Mouse (Mus musculus) bone marrow macrophage, adult 2 months (primary cell): ENCODE measurements around the gene Ctrc. TPM values are rescaled to one million over a fixed set of nuclear protein-coding genes. Genes with fewer than 3 reads are reported as not detected.
"Not testable (repeated sequence)": the region's sequence is repeated elsewhere in the genome, so short reads cannot be mapped to it uniquely, and the experiment has no call there.

Experiments
- H3K27ac ChIP-seq: 2 replicates; pipeline ENCODE4 v1.5.1; 2012; ENCODE audit warnings: low read depth, low read length; ENCODE audit not compliant: insufficient read depth
- H3K4me1 ChIP-seq: 2 replicates; pipeline ENCODE4 v1.6.1; 2012; ENCODE audit warnings: low read length; ENCODE audit not compliant: control insufficient read depth, insufficient read depth
- H3K4me3 ChIP-seq: 2 replicates; pipeline ENCODE4 v1.5.1; 2012; ENCODE audit warnings: mild to moderate bottlenecking, low read length, moderate library complexity; ENCODE audit not compliant: insufficient read depth
- CTCF ChIP-seq: IDR thresholded peaks from 2 replicates; pipeline ENCODE4 v1.5.1; 2012; ENCODE audit warnings: low read depth, mild to moderate bottlenecking, low read length, moderate library complexity
- POLR2A ChIP-seq: IDR thresholded peaks from 2 replicates; pipeline ENCODE4 v1.6.1; 2012; ENCODE audit warnings: mild to moderate bottlenecking, low read depth, low read length, borderline replicate concordance
- polyA plus RNA-seq: library from polyadenylated mRNA; stranded (reverse); fragments of >200 nt; gene quantifications from 2 replicates; pipeline ENCODE4 v1.2.4, GENCODE M21; 2012; ENCODE audit not compliant: missing spikeins, insufficient read depth, insufficient read length

Ctrc gene
- polyA plus RNA-seq, 1 experiment: not detected

DNA sequence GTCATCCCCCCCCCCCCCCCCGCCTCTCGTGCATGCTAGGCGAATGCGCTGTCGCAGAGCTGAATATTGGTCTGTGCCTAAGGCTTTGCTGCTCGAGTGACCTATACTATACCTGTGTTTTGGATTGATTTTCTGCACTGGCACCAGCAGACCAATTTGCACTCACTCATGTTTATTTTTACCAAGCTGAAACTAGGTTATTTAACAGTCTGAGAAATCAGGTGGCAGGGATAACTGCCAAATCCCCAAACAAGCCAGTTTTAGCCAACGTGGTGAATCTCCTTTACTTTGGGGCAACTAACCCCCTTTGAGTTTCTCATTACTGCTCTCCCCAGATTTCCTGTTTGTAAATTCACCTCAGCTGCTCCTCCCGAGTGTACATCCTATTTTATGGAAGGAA, 54.2 kb downstream of the Ctrc start:
- no peak overlapping the region for H3K27ac ChIP-seq
- H3K4me1 ChIP-seq: peaks cover 29% of the 10 kb centered on the region
- TF ChIP-seq POLR2A (no peak), CTCF (no peak)
- H3K4me3 ChIP-seq: no peak overlapping the region

DNA sequence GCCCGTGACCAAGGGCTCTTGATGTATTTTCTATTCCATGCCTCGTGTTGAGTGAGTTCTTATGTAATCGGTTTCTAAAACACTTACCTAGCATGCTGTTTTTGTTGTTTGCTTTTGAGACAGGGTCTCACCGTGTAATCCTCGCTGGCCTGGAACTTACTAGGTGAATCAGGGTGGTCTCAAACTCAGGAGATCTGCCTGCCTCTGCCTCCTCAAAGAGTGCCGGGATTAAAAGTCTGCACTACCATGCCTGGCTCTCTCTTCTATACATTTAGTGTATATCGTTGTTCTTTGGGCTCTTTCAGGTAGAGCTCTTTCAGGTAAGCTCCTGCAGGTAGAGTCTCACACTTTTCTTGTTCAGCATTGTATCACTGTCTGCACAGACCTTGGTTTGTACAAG, 54.7 kb downstream of the Ctrc start:
- Histone ChIP-seq H3K27ac (no peak overlapping the region), H3K4me1 (peaks cover 29% of the 10 kb centered on the region), H3K4me3 (no peak overlapping the region)
- TF ChIP-seq POLR2A: no peak
- TF ChIP-seq CTCF: no peak

DNA sequence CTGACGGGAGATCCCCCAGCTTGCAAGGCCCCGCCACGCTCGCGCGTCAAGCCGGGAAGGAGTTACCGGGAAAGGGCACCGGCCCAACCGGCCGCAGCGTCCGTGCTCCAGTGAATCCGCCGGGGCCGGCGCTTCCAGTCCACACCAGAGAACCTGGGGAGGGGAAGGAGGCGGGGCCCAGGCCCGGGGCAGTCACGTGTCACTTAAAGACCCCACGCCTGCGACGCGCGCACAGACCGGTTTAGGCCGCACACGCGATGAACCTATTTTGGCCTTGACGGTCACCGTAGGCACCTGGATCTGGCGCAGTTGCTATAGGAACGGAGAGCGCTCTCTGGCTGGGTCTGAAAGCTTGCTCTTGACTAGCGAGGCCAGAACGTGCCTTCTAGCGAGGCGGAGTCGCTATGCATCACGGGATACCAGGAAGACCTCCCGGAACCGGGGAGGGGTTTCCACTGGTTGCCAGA, 55.6 kb downstream of the Ctrc start, which contains the start of gene Dnajc16:
Gene Dnajc16, minus strand, starts transcription at position 408 of the 467 bp plus-strand sequence.
- TF ChIP-seq POLR2A (no peak), CTCF (no peak)
- Histone ChIP-seq H3K4me1 (peaks cover 22% of the 10 kb centered on the region), H3K4me3 (peak within 1 kb of the TSS; percentile 75), H3K27ac (peak within 1 kb of the TSS; percentile 78)

DNA sequence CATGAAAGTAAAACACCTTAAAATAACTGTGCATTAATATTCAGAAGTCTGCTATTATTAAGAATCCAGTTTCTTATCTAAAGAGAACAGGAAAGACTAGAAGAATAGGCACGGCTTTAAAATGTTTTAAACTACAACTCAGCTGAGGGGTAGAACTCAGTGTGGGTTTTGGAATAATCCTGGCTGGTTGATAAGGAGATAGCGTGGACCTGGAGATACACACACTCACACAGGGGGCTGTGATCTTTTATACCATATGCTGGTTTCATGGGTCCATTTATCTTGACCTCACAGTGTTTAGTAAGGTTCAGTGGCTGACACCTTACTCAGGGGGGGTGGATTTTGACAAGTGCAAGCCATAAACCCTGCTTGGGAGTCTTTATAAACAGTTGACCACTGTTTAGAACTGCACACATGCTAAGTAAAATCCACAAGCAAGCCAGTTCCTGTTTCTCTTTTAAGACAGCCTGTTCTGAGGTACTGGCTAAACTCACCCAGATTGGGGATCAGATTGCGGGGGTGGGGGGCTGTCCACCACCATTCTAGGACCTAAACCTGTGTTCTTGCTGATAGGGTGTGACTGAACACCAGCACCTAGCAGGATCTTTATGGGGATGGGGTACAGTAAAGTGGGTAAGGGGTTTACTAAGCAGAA, 56.5 kb downstream of the Ctrc start:
- Histone ChIP-seq H3K4me1 (peaks cover 13% of the 10 kb centered on the region), H3K27ac (peak overlapping the region; percentile 78)
- TF ChIP-seq POLR2A: no peak
- TF ChIP-seq CTCF: no peak

DNA sequence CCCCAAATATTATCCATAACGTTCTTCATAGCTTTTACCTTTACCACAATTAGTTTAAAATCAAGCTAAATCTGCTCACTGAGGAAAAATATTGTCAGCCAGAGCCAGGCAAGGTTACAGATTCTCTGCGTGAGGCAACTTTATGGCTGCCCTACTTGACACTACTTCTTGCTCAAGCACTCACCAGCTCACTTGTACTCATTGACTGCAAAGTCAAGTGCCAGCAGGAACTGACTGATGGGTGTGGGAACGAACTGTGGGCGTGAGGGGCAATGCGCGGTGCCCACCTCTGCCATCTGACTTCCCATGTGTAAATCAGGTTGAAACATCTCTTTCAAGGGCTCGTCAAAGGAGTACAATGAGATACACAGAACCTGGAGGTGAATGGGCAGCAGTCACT, 58.7 kb downstream of the Ctrc start:
- Histone ChIP-seq H3K4me3 (no peak overlapping the region), H3K27ac (no peak overlapping the region), H3K4me1 (peaks cover 10% of the 10 kb centered on the region)
- TF ChIP-seq CTCF (no peak), POLR2A (no peak)

More for the DNA sequence above, 56.5 kb downstream of the Ctrc start:
- H3K4me3 ChIP-seq: peak overlapping the region; percentile 75

DNA sequence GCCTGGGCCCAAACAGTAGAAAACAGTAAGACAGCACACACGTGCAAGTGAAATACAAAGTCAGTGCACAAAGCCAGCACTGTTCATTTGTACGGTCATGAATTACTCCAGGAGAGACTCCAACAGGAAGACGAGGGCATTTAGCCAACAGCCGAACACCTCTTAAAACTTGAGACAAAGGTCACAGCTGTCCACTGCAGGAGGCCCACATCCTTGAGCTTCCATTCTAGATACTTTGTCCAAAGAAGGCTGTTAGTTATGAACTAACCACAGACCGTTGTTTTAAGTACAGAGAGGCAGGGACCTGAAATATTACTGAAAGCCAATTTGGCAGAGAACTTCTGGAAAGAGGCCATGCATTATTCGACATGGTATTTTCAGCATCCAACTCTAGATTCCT, 59.1 kb downstream of the Ctrc start:
- TF ChIP-seq POLR2A: no peak
- TF ChIP-seq CTCF: no peak
- H3K4me1 ChIP-seq: peaks cover 6% of the 10 kb centered on the region
- no peak overlapping the region for H3K4me3 ChIP-seq
- H3K27ac ChIP-seq: no peak overlapping the region

DNA sequence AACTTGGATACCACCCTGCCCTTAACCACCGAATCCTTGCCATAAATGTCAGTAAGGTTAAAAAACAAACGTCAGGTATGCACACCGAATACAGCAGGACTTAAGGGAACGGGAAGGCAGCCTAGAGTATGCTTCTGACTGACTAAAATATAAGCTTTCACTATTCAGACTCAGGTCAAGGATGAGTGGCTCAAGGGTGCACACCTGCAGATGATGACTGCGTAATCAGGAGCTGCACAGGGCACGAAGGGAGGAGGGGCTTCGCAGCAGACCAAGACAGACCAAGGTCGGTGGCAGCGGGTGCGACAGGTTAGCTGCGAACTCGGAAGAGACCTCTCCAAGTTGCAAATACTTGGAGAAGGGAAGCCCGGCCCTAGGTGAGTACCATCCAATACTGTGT, 60.0 kb downstream of the Ctrc start:
- no peak overlapping the region for H3K4me3 ChIP-seq
- TF ChIP-seq CTCF: no peak
- no peak for TF ChIP-seq POLR2A
- H3K4me1 ChIP-seq: peaks cover 6% of the 10 kb centered on the region
- no peak overlapping the region for H3K27ac ChIP-seq

DNA sequence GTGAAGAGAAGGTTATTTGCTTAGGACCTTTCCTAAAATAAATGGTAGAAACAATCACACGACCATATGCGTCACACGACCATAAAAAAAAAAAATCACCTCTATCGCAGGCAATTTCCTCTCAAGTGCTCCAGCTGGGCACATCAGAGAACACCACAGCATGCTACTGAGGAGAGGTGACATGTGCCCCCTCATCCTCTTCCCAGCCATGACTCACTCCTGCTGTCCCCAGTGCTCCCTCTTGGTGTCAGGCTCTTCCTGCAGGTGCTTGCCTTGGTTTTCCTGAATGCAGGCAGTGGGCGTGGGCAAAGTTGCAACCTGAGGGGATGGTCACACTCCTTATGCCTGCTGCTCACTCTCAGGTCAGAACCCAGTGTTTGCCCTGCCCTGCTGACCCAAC, 61.3 kb downstream of the Ctrc start:
- peaks cover 11% of the 10 kb centered on the region for H3K4me1 ChIP-seq
- H3K4me3 ChIP-seq: no peak overlapping the region
- no peak for TF ChIP-seq CTCF
- TF ChIP-seq POLR2A: no peak
- no peak overlapping the region for H3K27ac ChIP-seq

DNA sequence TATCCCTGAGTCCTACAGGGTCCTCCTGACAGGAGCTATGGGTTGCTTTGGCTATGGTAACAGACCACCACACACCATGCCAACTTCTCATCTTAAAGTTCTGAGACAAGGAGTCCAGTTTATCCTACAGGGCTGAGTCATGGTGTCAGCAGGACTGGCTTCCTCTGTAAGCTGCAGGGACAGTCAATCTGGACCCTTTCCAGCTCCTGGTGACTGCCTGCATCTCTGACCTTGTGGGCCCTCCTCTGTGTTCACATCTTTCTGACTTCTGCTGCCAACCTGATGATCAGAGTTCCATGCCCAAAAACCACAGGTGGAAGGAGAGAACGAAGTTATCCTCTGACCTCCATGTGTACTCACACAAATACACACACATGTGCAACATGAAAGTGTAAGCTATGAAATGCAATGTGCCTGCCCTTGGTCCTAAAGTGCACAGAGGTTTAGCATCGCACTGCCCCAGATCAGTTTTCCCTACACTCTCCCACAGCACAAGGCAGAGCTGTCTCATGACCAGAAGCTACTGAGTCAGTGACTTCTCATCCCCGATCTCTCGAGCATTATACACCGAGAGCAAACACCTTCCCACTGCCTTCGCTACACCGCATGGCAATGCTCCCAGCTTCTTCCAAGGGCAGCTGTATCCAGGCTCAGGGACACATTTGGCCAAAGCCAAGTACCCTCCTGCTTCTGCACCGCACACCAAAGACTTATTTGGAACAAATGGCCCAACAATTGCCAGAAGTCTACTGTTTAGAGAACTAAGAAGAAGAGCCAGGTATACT, 64.8 kb downstream of the Ctrc start:
- Histone ChIP-seq H3K27ac (no peak overlapping the region), H3K4me1 (peaks cover 16% of the 10 kb centered on the region), H3K4me3 (no peak overlapping the region)
- TF ChIP-seq POLR2A (no peak), CTCF (no peak)

DNA sequence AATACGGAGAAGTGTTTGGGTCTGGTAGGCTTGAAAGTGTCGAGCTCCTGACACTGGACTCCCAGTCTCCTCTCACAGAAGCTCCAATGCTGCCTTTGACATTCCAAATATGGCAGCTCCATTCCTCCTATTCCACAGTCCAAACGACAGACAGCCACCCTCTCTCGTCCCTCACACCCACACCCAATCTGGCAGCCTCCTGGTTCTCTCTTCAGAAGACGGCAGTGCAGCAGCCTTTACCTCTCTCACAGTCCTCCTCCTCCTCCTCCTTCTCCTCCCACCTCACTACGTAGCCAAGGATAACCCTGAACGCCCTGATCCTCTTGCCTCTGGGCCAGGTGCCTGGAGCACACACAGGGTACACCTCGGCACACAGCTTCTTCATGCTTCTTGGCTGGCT, 66.3 kb downstream of the Ctrc start:
- TF ChIP-seq POLR2A (no peak), CTCF (no peak)
- Histone ChIP-seq H3K4me1 (peaks cover 16% of the 10 kb centered on the region), H3K27ac (no peak overlapping the region), H3K4me3 (no peak overlapping the region)

DNA sequence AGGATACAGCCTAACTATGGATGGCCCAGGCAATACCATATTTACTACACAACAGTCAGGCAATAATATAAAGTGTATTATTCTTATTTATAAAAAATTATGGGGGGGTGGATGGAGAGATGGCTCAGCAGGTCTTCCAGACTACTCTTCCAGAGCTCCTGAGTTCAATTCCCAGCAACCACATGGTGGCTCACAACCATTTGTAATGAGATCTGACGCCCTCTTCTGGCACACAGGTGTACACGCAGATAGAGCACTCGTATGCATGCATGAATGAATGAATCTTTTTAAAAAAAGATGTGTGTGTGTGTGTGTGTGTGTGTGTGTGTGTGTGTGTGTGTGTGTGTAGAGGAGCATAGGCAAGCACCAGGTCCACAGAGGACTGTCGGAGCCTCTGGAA, 73.1 kb downstream of the Ctrc start:
- H3K27ac ChIP-seq, H3K4me1 ChIP-seq, H3K4me3 ChIP-seq: not testable (repeated sequence)
